Mouse (Mus musculus) lung, adult 2 months (tissue): ENCODE results near the gene Gp1ba.

ENCODE experiments used
- CTCF ChIP-seq: fragments of 200-500 bp; IDR thresholded peaks from 2 replicates; pipeline ENCODE4 v1.5.1; 2011; ENCODE audit warnings: mild to moderate bottlenecking, low read length, control low read depth; ENCODE audit not compliant: insufficient read depth
- POLR2A ChIP-seq: fragments of 200-500 bp; IDR thresholded peaks from 2 replicates; pipeline ENCODE4 v1.6.1; 2011; ENCODE audit warnings: low read depth, mild to moderate bottlenecking, control low read depth, low read length, borderline replicate concordance; ENCODE audit errors: extremely low read depth

DNA sequence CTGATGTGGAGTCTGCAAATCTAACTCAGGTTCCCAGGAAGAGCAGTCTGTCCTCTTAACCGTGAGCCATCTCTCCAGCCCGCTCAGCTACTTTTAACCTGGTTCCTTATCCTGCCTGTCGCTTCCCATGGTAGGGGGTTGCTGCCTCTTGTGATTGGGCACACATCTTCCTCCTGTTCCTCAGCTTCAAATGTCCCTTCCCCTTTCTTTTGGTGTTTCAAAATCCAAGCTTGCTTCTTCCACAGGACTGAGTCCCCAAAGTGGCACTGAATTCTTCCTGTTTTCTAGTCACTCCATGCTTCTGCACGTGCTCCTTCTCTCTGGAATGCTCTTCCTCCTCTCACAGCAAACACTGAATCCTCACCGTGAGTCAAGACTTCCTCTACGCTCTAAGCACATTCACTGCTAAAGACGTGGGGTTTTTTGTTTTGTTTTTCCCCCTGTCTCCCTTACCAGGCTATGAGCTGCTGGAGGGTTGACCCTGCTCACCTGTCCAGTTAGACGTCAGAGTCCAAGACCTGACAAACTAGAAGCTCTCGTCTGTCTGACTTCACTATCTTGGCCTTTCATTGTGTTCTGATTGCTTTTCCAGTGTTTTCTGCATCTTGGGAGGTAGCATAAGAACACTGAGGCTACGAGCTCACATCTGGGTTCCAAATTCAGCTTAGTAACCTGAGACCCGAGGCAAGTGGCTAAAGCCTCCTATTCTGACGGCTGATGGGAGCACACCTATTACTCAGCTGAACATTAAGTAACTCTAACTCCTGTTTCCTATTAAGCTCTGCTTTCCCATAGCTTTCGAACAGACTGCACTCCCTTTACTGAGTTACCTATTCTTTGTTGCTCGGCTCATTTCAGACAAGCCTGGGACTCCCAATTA is 28.6 kb downstream of the Gp1ba start:
- TF ChIP-seq POLR2A (no peak), CTCF (no peak)
